Mouse (Mus musculus) megakaryocyte, embryonic 14.5 days (primary cell): ENCODE measurements around the gene Serinc1. TPM values are rescaled to one million over a fixed set of nuclear protein-coding genes. Genes with fewer than 3 reads are reported as not detected.
A peak's percentile ranks its signal among the peaks of the same experiment; 100 is the strongest.

ENCODE experiments used
- H3K27me3 ChIP-seq: replicated peaks from 2 replicates; pipeline ENCODE3; 2012; ENCODE audit warnings: inconsistent platforms
- H3K36me3 ChIP-seq: replicated peaks from 2 replicates; pipeline ENCODE3; 2012; ENCODE audit warnings: low read length, inconsistent platforms, mixed read lengths
- H3K4me1 ChIP-seq: 2 replicates; pipeline ENCODE4 v1.6.1; 2012; ENCODE audit warnings: inconsistent platforms
- H3K4me3 ChIP-seq: replicated peaks from 2 replicates; pipeline ENCODE3; 2012; ENCODE audit warnings: moderate library complexity, mild to moderate bottlenecking, inconsistent platforms
- H3K9me3 ChIP-seq: 2 replicates; pipeline ENCODE4 v1.6.1; 2012; ENCODE audit warnings: inconsistent platforms
- FLI1 ChIP-seq: IDR thresholded peaks from 2 replicates; pipeline ENCODE4 v1.6.1; 2012; ENCODE audit warnings: low read length, inconsistent platforms, mixed read lengths
- GATA1 ChIP-seq: IDR thresholded peaks from 3 replicates; pipeline ENCODE4 v1.6.1; 2012; ENCODE audit warnings: mixed read lengths, low read length, inconsistent platforms, borderline replicate concordance
- polyA plus RNA-seq: library from polyadenylated mRNA; stranded (reverse); fragments of >175 nt; gene quantifications from 2 replicates; pipeline ENCODE4 v1.2.3, GENCODE M21; 2012; ENCODE audit warnings: low replicate concordance; ENCODE audit not compliant: insufficient read depth

Serinc1 gene
- polyA plus RNA-seq, 1 experiment: 8.6 TPM

DNA sequence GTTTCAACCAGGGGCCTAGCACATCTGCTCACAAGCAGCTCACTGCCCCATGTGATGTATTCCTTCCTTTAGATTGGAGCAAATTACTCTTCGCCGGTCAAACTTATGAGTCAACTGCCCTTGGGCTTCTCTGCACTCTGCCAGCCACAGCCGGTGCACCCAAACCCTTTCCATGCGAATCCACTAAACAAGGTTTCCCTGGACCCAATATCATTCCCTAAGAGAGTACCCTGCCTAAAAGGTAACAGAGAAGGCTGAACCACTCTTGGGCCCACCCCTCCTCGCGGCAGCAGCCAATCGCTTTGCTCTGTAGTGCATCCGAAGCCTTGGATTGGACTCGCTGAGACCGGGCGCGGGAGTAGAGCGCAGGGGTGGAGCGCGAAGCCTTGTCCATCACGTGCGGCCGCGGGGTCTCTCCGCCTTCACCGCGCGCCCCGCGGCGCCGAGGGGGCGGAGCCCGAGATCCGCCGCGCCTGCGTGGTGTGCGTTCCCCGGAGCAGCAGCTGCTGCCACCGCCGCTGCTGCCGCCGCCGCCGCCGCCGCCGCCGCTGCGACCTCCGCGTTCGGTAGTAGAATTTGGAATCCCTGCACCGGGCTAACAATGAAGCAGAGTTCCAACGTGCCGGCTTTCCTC, 46.3 kb downstream of the Serinc1 start, which contains the start of gene Hsf2:
Hsf2 (plus strand) TSS at position 478 of the 634 bp plus-strand sequence.
- Histone ChIP-seq H3K4me1 (peaks cover 12% of the 10 kb centered on the region), H3K9me3 (0 out of 2 replicates have a peak, but pooled peaks cover 3% of the 10 kb centered on the region), H3K36me3 (no peaks in the 10 kb centered on the region), H3K4me3 (peak within 1 kb of the TSS; percentile 95), H3K27me3 (no peaks in the 10 kb centered on the region)
- no peak for TF ChIP-seq FLI1
- TF ChIP-seq GATA1: no peak

DNA sequence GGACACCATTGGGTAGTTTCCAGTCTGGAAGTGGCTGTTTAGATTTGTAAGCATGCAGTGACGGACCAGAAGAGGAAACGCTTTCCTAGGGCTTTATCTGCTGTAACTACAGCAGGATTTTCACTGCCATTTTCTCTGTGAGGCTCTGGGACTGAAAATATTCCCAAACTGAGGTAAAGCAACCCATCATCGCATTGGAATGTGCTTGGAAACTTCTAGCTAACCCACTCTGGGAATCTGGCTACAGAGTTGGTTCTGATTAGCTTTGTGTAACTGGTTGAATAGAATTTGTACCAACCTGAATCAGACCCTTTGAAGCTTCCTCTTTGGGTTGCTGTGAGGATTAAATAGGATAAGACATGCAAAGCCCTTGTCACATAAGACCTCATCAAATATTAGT, 47.6 kb downstream of the Serinc1 start:
- H3K36me3 ChIP-seq: no peaks in the 10 kb centered on the region
- TF ChIP-seq GATA1: no peak
- TF ChIP-seq FLI1: no peak
- peaks cover 12% of the 10 kb centered on the region for H3K4me1 ChIP-seq
- H3K4me3 ChIP-seq: no peak overlapping the region
- no peaks in the 10 kb centered on the region for H3K27me3 ChIP-seq
- H3K9me3 ChIP-seq: 0 out of 2 replicates have a peak, but pooled peaks cover 3% of the 10 kb centered on the region

DNA sequence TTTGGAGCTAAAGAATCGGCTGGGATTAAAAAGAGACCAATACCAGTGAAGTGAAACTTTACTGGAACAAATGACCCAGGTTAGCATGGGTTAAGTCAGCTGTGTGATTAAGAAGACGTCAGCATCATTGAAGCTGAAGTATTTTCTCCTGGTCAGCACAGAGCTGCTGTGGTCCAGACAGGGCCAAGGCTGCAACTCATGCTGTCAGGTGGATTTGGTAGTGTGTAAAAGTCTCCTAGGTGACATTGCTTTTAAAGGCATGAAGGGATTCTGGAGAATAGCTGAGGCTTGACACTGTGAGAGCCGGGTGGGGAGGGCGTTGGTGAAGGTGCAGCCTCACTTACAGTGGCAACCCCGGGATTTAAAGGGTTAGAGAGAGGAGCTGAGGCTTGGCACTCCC, 50.6 kb downstream of the Serinc1 start:
- Histone ChIP-seq H3K27me3 (no peaks in the 10 kb centered on the region), H3K9me3 (0 out of 2 replicates have a peak, but pooled peaks cover 3% of the 10 kb centered on the region), H3K4me3 (no peak overlapping the region), H3K4me1 (peaks cover 8% of the 10 kb centered on the region), H3K36me3 (no peaks in the 10 kb centered on the region)
- no peak for TF ChIP-seq FLI1
- no peak for TF ChIP-seq GATA1

DNA sequence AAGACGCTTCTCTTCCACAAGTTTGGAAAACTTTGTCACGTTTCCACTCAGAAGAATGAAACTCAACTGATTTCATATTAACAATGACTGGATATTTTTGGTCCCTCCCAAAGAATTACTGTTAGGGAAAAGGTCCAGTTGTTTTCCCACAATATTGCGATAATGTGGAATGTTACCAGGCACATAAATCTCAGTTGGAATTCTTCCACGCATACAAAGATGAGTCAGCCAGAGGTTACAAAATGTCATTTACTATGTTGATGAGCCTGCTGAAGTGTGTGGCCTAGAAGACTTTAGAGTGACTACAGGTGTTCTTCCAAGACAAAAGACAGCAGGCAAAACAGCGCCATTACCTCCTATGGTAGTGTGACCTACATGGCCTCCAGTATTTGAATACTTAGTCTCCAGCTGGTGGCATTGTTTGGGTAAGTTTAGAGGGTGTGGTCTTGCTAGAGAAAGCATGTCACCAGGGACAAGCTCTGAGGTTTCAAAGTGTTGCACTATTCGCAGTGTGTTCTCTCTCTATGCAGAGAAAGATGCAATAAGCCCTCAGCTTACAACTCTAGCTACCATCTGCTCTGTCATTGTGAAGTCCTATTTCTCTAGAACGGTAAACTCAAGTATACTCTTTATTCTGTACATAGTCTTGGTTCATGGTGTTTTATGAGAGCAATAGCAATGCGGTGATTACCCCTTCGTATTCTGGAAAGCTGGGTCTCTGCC, 55.0 kb downstream of the Serinc1 start:
- no peaks in the 10 kb centered on the region for H3K36me3 ChIP-seq
- TF ChIP-seq GATA1: no peak
- no peak for TF ChIP-seq FLI1
- no peak overlapping the region for H3K4me3 ChIP-seq
- no peaks in the 10 kb centered on the region for H3K27me3 ChIP-seq
- 0 out of 2 replicates have a peak, but pooled peaks cover 3% of the 10 kb centered on the region for H3K4me1 ChIP-seq
- no peaks in the 10 kb centered on the region for H3K9me3 ChIP-seq

Other genes starting within 250 kb of the Serinc1 start
- 0.28 TPM in 1 of 2 replicates, not detected in the other for gene Hsf2, start 46.1 kb downstream of the Serinc1 start, polyA plus RNA-seq
- 1.1 TPM in 1 of 2 replicates, not detected in the other for gene Pkib, start 99.5 kb upstream of the Serinc1 start, polyA plus RNA-seq